Mouse (Mus musculus): ENCODE data around the gene Stfa1. TPM values are rescaled to one million over a fixed set of nuclear protein-coding genes. Genes with fewer than 3 reads are reported as not detected.

The Stfa1 gene
- total RNA-seq (2023) = 4.2 and 5.7 TPM in 2 replicates

GRCm38 (mm10) chr16:36276796-36277195, at the start of gene Stfa1:
Stfa1 (plus strand) TSS chr16:36276951.

DNA sequence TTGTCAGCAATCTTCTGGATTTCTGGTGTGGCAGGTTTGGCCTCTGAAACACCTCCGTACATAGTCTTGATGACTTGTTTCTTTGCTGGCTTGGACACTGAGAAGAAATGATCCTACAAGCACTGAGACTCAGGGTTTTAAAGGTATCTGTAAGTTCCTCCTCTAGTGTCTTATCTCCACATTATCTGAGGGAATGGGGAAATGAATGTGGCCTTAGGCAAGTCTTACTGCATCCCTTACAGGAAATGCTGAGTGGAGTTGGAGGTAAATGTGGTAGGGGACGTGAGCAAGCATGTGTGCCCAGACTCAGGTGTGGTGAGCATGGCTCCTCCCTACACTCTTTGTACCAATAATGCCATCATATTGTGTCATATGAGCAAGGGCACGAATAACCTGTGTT, 57.5 kb downstream of the Stfa1 start, which contains the start of gene BC117090:
BC117090 (minus strand) TSS at position 101 of the 400 bp plus-strand sequence.

Other genes with a start within 250 kb of the Stfa1 start
- 4.1 and 5.4 TPM in 2 replicates for gene Wdr5b, start 235.8 kb upstream of the Stfa1 start, total RNA-seq (2023)
- 9.1 and 12.7 TPM in 2 replicates for gene Fam162a, start 205.4 kb upstream of the Stfa1 start, total RNA-seq (2023)
- gene Ccdc58, start 205.3 kb upstream of the Stfa1 start, total RNA-seq (2023) = 4.1 and 7.6 TPM in 2 replicates
- gene Csta1, start 145.7 kb upstream of the Stfa1 start, total RNA-seq (2023) = not detected in 2 replicates
- 53.6 and 61.3 TPM in 2 replicates for gene Stfa2l1, start 120.1 kb upstream of the Stfa1 start, total RNA-seq (2023)
- 20.4 and 30.4 TPM in 2 replicates for gene Gm5483, start 92.7 kb upstream of the Stfa1 start, total RNA-seq (2023)
- not detected in 2 replicates for gene Gm5416, start 66.5 kb upstream of the Stfa1 start, total RNA-seq (2023)
- not detected in 2 replicates for gene 2010005H15Rik, start 55.5 kb upstream of the Stfa1 start, total RNA-seq (2023)
- not detected in 2 replicates for gene BC117090, start 57.4 kb downstream of the Stfa1 start, total RNA-seq (2023)
- gene BC100530, start 90.8 kb downstream of the Stfa1 start, total RNA-seq (2023) = 2.0 and 2.5 TPM in 2 replicates
- gene Stfa2, start 131.5 kb downstream of the Stfa1 start, total RNA-seq (2023) = 1.7 TPM in 1 of 2 replicates, not detected in the other
- 1.2 and 1.4 TPM in 2 replicates for gene Stfa3, start 178.4 kb downstream of the Stfa1 start, total RNA-seq (2023)

Measured in neutrophil, adult 65 days (primary cell).